Mouse (Mus musculus) spleen, adult 2 months (tissue): ENCODE results near the gene Tenm2. TPM values are rescaled to one million over a fixed set of nuclear protein-coding genes. Genes with fewer than 3 reads are reported as not detected.

Experiments
- DNase-seq, 2 experiments: peaks; one replicate each; pipeline versions ENCODE4 v3.0.0 to v3.0.0-alpha.2; 2012 to 2021; ENCODE audit warnings: low spot score in 2 of 2, low read depth in 1 of 2
- H3K27ac ChIP-seq: fragments of 200-500 bp; 2 replicates; pipeline ENCODE4 v1.5.1; 2012; ENCODE audit warnings: low read length, inconsistent platforms; ENCODE audit not compliant: insufficient read depth
- H3K27me3 ChIP-seq: fragments of 200-500 bp; 2 replicates; pipeline ENCODE4 v1.6.1; 2012; ENCODE audit warnings: mild to moderate bottlenecking, moderate library complexity, low read length, inconsistent platforms; ENCODE audit not compliant: control insufficient read depth, insufficient read depth
- H3K36me3 ChIP-seq: fragments of 200-500 bp; 2 replicates; pipeline ENCODE4 v1.6.1; 2012; ENCODE audit warnings: mild to moderate bottlenecking, low read length, inconsistent platforms; ENCODE audit not compliant: control insufficient read depth, insufficient read depth
- H3K4me1 ChIP-seq: fragments of 200-500 bp; 2 replicates; pipeline ENCODE4 v1.6.1; 2011; ENCODE audit warnings: inconsistent platforms; ENCODE audit not compliant: control insufficient read depth, insufficient read depth, insufficient read length
- H3K4me3 ChIP-seq: fragments of 200-500 bp; 2 replicates; pipeline ENCODE4 v1.5.1; 2011; ENCODE audit warnings: mild to moderate bottlenecking, inconsistent platforms; ENCODE audit not compliant: insufficient read depth, insufficient read length; ENCODE audit errors: extremely low read depth
- CTCF ChIP-seq: fragments of 200-500 bp; IDR thresholded peaks from 2 replicates; pipeline ENCODE4 v1.5.1; 2011; ENCODE audit warnings: mild to moderate bottlenecking, inconsistent platforms; ENCODE audit not compliant: insufficient read depth, insufficient read length, insufficient replicate concordance; ENCODE audit errors: extremely low read depth
- POLR2A ChIP-seq: fragments of 200-500 bp; IDR thresholded peaks from 2 replicates; pipeline ENCODE4 v1.6.1; 2011; ENCODE audit warnings: low read depth, low read length, inconsistent platforms
- WGBS: fragments of 180-500 bp; shearing (Covaris S2); methylation state at CpG from one replicate; pipeline ENCODE4 v1.1.7; 2018; 5-methylcytosine and 5-hydroxymethylcytosine counted together
- polyA plus RNA-seq: library from polyadenylated mRNA; depleted of rRNA; stranded (reverse); fragments of >200 nt; gene quantifications from 2 replicates; pipeline ENCODE4 v1.2.3, GENCODE M21; 2012

Gene Tenm2
- polyA plus RNA-seq, 1 experiment, result 0.06 TPM

- WGBS, result 77% methylated on average over 6 of the region's 6 CpGs
- no peak for DNase-seq
- Histone ChIP-seq H3K36me3 (no peaks in the 10 kb centered on the region), H3K27me3 (no peaks in the 10 kb centered on the region), H3K4me1 (no peaks in the 10 kb centered on the region), H3K27ac (no peak overlapping the region), H3K4me3 (no peak overlapping the region)
- TF ChIP-seq CTCF, result no peak
- TF ChIP-seq POLR2A, result no peak
These were observed 544.9 kb downstream of the Tenm2 start for GRCm38 (mm10) chr11:36690826-36691225.

GRCm38 (mm10) chr11:36686253-36686652, 549.5 kb downstream of the Tenm2 start:
- no peak for DNase-seq

GRCm38 (mm10) chr11:36679361-36679760, 556.4 kb downstream of the Tenm2 start:
- WGBS, result 77% methylated on average over 2 of the region's 2 CpGs
- TF ChIP-seq POLR2A, result no peak
- TF ChIP-seq CTCF, result no peak
- no peaks in the 10 kb centered on the region for H3K36me3 ChIP-seq

More at GRCm38 (mm10) chr11:36686253-36686652, 549.5 kb downstream of the Tenm2 start:
- Histone ChIP-seq H3K36me3 (no peaks in the 10 kb centered on the region), H3K4me1 (no peaks in the 10 kb centered on the region), H3K27ac (no peak overlapping the region), H3K4me3 (no peak overlapping the region), H3K27me3 (no peaks in the 10 kb centered on the region)
- no peak for TF ChIP-seq CTCF
- no peak for TF ChIP-seq POLR2A
- WGBS, result 80% methylated on average over 6 of the region's 6 CpGs

DNA sequence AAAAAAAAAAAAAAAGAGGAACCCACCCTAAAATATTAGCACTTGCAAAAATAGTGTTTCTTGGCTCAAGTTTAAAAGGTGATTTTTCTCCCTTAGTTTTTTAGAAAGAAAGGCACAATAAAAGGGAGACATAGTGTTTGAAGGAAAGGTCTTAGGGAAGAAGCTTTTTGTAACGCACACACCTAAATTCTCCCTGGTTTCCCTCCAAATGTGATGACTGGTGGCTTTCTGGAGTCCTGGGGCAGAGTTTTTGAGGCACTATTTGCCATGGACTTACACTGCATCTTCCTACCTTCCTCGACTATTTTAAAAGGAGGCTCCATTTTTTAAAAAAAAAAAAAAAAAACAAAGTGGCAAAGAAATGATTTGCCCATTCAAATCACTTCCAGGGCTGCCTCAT, 557.2 kb downstream of the Tenm2 start:
- WGBS, result 36% methylated on average over 2 of the region's 2 CpGs
- no peaks in the 10 kb centered on the region for H3K36me3 ChIP-seq
- H3K27ac ChIP-seq, result no peak overlapping the region
- no peak for TF ChIP-seq POLR2A
- TF ChIP-seq CTCF, result no peak
- H3K27me3 ChIP-seq, result no peaks in the 10 kb centered on the region
- H3K4me1 ChIP-seq, result no peaks in the 10 kb centered on the region
- H3K4me3 ChIP-seq, result no peak overlapping the region
- no peak for DNase-seq

More at GRCm38 (mm10) chr11:36679361-36679760, 556.4 kb downstream of the Tenm2 start:
- H3K27ac ChIP-seq, result no peak overlapping the region
- H3K4me1 ChIP-seq, result no peaks in the 10 kb centered on the region
- no peak overlapping the region for H3K4me3 ChIP-seq
- no peaks in the 10 kb centered on the region for H3K27me3 ChIP-seq
- no peak for DNase-seq

- Histone ChIP-seq H3K4me3 (no peak overlapping the region), H3K36me3 (no peaks in the 10 kb centered on the region), H3K27ac (no peak overlapping the region), H3K27me3 (no peaks in the 10 kb centered on the region), H3K4me1 (no peaks in the 10 kb centered on the region)
- 13% methylated on average over 10 of the region's 10 CpGs for WGBS
- DNase-seq, result no peak
- TF ChIP-seq POLR2A, result no peak
- no peak for TF ChIP-seq CTCF
These were observed 557.7 kb downstream of the Tenm2 start for GRCm38 (mm10) chr11:36678057-36678396.

- no peak for DNase-seq
- TF ChIP-seq CTCF (no peak), POLR2A (no peak)
- no peak overlapping the region for H3K4me3 ChIP-seq
- 5% methylated on average over 23 of the region's 23 CpGs for WGBS
- H3K4me1 ChIP-seq, result no peaks in the 10 kb centered on the region
- no peak overlapping the region for H3K27ac ChIP-seq
- H3K27me3 ChIP-seq, result no peaks in the 10 kb centered on the region
- no peaks in the 10 kb centered on the region for H3K36me3 ChIP-seq
These were observed 558.3 kb downstream of the Tenm2 start for GRCm38 (mm10) chr11:36677321-36678056.

DNA sequence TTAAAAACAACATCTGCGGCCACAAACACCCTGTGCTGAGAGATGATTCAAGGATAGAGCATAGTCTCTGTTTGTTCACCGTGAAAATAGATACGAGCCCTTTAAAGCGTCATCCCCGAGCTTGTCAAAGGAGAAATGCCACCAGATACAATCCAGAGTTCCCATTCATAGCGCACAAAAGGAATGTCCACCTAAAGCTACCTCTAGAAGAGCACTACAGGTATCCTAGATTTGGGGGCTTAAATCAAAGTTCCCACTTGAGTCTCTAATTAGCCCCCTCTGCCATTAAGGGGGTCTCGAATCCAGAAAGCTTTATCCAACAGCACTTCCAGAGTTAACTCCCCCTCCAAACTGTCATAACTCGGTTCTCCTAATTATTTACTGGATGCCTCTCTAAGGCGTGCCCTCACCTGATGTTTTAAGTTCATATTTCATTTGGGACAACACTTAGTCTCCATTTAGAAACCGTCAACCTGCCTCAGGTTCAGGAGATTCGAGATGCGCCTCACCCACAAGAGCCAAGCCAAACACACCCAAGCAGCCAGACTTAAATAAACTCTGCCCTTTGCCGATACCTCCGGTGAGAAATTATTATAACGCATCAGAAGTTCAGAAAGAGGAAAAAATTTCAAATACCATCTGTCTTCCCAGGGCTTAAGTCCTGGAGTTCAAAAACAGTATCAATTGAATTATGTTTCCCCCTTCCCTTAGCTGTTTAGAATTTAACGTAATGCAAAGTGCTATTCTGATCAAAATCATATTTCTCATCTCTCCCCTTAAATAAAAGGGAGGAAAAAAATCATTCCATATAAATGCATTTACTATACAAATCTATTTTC, 559.1 kb downstream of the Tenm2 start:
- H3K27ac ChIP-seq, result no peak overlapping the region
- no peak overlapping the region for H3K4me3 ChIP-seq
- TF ChIP-seq CTCF (no peak), POLR2A (no peak)
- DNase-seq, result no peak
- no peaks in the 10 kb centered on the region for H3K27me3 ChIP-seq
- 75% methylated on average over 16 of the region's 16 CpGs for WGBS
- no peaks in the 10 kb centered on the region for H3K36me3 ChIP-seq
- H3K4me1 ChIP-seq, result no peaks in the 10 kb centered on the region
